Mouse (Mus musculus): Measurements from ENCODE around the gene Pdlim3.

The Pdlim3 gene

DNA sequence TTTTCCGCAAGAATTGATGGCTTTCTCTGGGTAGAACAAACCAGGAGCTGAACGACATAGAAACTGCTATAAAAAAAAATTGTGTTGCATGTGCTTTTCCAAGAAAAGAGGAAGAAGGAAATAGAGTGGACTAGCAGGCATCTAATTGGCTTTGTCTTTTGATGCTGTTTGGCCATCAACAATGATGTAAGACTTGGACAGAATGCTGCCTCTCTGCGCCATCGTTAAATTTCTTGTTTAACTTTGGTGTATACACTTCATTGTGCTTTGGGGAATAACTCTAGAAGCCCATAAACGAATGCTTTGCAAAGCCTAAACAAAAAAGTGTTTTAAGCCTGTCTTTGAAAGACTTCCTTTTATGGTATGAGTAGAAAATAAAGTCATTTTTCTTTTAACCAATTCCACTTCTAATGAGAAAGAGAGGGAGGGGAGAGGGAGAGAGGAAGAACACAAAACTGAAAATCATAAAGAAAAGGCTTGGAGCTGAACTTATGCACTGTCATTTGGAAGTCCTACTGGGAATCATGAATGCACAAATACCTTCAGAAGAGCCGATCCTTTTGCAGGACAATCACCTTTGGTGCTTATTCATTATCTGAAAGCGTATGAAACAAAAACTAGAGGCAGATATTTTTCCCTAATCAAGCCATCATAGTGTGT lies 20.5 kb downstream of the Pdlim3 start:
- DNase-seq (ENCODE audit: low spot score), result no peak

DNA sequence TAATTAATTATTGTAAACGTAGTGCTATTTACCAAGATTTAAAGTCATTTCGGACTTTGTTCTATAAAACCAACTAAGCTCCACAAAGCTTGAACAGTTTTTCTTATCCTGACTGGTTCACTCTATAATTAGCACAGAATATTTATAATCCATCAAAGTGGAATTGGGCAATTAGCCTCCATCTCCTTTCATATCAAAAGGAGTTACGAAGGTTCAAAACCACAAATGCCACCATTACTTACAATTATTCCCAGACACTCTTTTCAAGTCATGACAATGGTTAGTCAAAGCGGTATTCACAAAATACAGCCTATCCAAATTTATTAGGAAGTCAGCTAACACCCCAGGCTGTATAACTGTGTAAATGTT lies 21.0 kb downstream of the Pdlim3 start:
- DNase-seq (ENCODE audit: low spot score), result no peak

GRCm38 (mm10) chr8:45913707-45914106 lies 28.4 kb downstream of the Pdlim3 start:
- DNase-seq (ENCODE audit: low spot score), result no peak

GRCm38 (mm10) chr8:45916496-45916895 lies 31.2 kb downstream of the Pdlim3 start:
- no peak for DNase-seq (ENCODE audit: low spot score)

GRCm38 (mm10) chr8:45917040-45917679 lies 31.9 kb downstream of the Pdlim3 start:
- no peak for DNase-seq (ENCODE audit: low spot score)

DNA sequence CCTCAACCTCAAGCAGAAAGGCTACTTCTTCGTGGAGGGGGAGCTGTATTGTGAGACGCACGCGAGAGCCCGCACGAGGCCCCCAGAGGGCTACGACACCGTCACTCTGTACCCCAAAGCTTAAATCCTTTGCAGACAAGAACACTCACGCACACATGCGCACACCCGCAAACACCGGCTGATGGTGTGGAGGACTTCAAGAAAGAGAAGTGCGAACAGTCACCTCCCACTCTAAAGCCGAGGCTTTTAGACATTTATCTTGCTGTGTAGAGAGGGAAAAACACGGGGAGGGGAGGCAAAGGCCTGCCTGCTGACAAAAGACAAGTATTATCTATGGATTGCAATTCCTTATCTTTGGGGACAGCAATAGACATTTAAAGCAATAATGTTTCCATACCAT lies 33.6 kb downstream of the Pdlim3 start:
- no peak for DNase-seq (ENCODE audit: low spot score)

- DNase-seq (ENCODE audit: low spot score), result peak; percentile 51
These were observed 35.1 kb downstream of the Pdlim3 start for GRCm38 (mm10) chr8:45920392-45920791.

DNA sequence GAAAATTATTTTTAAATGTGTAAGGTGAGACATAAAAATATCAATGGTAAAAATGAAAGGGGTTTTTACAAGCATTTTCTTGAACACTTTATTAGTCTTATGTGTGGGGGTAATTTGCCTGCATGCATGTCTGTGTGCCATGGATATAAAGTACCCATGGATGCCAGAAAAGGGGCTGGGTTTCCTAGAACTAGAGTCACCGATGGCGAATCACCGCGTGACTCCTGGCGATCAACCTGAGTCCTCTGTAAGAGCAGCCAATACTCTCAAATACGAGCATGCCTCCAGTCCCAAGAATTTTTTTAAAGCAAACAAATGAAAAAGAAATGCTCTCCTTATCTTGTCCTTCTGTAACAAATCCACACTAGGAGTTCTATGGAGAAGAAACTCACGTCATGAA lies 36.9 kb downstream of the Pdlim3 start:
- no peak for DNase-seq (ENCODE audit: low spot score)

- DNase-seq (ENCODE audit: low spot score), result peak; percentile 100
These were observed 49.3 kb downstream of the Pdlim3 start, which contains the start of gene Ccdc110 for GRCm38 (mm10) chr8:45934582-45935014. TSS of gene Ccdc110 (plus strand) at chr8:45934619.

GRCm38 (mm10) chr8:45936986-45937385 lies 51.7 kb downstream of the Pdlim3 start:
- DNase-seq (ENCODE audit: low spot score), result no peak

DNA sequence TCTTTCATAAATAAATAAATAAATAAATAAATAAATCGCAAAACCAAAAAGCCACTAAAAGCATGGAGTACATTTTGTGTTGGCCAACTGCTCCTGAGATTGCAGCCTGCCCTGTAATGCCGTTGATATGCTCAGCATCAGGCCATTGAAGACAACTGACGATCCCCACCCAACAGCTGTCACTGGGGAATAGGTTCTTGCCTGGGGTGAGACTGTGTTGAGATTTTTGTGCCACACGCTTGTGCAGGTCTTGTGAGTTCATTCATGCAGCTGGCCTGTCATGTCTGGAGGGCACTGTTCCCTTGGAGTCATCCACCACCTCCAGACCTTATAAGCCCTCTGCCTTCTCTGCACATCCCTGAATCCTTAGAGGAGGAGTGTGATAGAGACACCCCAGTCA lies 61.0 kb downstream of the Pdlim3 start:
- DNase-seq (ENCODE audit: low spot score), result no peak

DNA sequence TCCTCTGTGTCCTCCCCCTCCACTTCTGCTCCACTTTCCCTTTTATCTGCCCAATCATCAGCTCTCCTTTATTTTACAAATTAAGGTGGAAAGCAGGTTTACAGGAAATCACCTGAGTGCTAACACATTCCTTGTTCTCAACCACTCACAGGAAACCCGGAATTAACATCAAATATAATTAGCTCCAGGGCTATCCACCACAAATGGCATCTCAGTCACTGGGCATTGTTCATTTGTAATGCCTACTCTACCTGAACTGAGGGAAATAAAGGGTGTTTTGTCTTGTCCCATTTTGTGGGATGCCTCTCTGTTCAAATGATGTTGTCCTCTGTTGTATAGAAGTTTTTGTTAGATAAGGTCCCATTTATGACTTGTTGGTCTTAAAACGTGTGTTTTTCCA lies 65.4 kb downstream of the Pdlim3 start:
- DNase-seq (ENCODE audit: low spot score), result no peak

All from testis, postnatal 10 days (tissue).